Mouse (Mus musculus) activated CD4-positive, CD25-positive, alpha-beta regulatory T cell, adult 9 weeks (primary cell): ENCODE data around the gene Adam29. TPM values are rescaled to one million over a fixed set of nuclear protein-coding genes. Genes with fewer than 3 reads are reported as not detected.

ENCODE experiments used
- polyA plus RNA-seq: library from polyadenylated mRNA; unstranded; fragments of 100-300 nt; shearing (Covaris generic); gene quantifications from one replicate; pipeline ENCODE4 v1.2.1, GENCODE M21; 2017

The Adam29 gene
- polyA plus RNA-seq: not detected

DNA sequence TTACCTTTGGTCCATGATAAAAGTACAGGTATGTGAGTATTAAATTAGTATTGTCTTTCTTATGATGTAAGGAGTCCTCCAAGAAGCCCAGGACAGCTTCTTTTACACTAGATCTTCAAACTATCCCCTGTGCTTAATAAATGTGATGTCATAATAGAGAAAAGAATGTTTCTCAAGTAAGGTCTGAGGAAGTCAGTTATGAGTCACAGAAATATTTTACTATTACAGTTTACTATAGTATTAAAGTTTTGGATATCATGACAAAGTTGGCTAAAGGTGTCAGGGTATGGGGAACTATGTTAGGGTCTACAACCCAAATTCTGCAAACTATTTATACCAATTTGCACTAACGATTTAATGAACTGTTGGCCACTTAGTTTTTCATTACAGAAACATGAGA, at the start of gene Adam29:
TSS of gene Adam29 (minus strand) at position 101 of the 400 bp plus-strand sequence.

GRCm38 (mm10) chr8:55939870-55940525, 33.2 kb upstream of the Adam29 start, which contains the start of gene Glra3:
Gene Glra3, plus strand, starts transcription at chr8:55940460.

Other genes starting within 250 kb of the Adam29 start
- not detected for gene Glra3, start 33.5 kb upstream of the Adam29 start, polyA plus RNA-seq